Mouse (Mus musculus): ENCODE results near the gene Lgsn.

Lgsn gene

GRCm38 (mm10) chr1:31176101-31176500 is at the start of gene Lgsn:
Gene Lgsn (plus strand): TSS chr1:31176401.
- in situ Hi-C loops (cut with MboI, MseI), result no loop called here

GRCm38 (mm10) chr1:31138387-31138786 is 37.8 kb upstream of the Lgsn start:
- in situ Hi-C loops (cut with MboI, MseI), result no loop called here

- in situ Hi-C loops (cut with MboI, MseI), result no loop called here
These were observed 33.7 kb upstream of the Lgsn start for GRCm38 (mm10) chr1:31142288-31143094.

GRCm38 (mm10) chr1:31143571-31143970 is 32.6 kb upstream of the Lgsn start:
- in situ Hi-C loops (cut with MboI, MseI), result no loop called here

GRCm38 (mm10) chr1:31149671-31150070 is 26.5 kb upstream of the Lgsn start:
- in situ Hi-C loops (cut with MboI, MseI), result loop anchor here (5.0 kb wide), 2 partner anchors 227 to 377 kb away; no protein-coding TSS in a partner anchor

GRCm38 (mm10) chr1:31150546-31150945 is 25.7 kb upstream of the Lgsn start:
- in situ Hi-C loops (cut with MboI, MseI), result loop anchor here (5.0 kb wide), 2 partner anchors 228 to 378 kb away; no protein-coding TSS in a partner anchor

- in situ Hi-C loops (cut with MboI, MseI), result loop anchor here (5.0 kb wide), 2 partner anchors 231 to 381 kb away; no protein-coding TSS in a partner anchor
These were observed 23.3 kb upstream of the Lgsn start for GRCm38 (mm10) chr1:31152799-31153426.

GRCm38 (mm10) chr1:31153793-31154349 is 22.3 kb upstream of the Lgsn start:
- in situ Hi-C loops (cut with MboI, MseI), result loop anchor here (5.0 kb wide), 2 partner anchors 232 to 382 kb away; no protein-coding TSS in a partner anchor

- in situ Hi-C loops (cut with MboI, MseI), result loop anchor here in 1 of 2 experiments (5.0 kb wide), 1 partner anchor 254 kb away; no protein-coding TSS in a partner anchor
These were observed 20.0 kb upstream of the Lgsn start for GRCm38 (mm10) chr1:31156185-31156584.

- in situ Hi-C loops (cut with MboI, MseI), result loop anchor here in 1 of 2 experiments (5.0 kb wide), 1 partner anchor 255 kb away; no protein-coding TSS in a partner anchor
These were observed 19.3 kb upstream of the Lgsn start for GRCm38 (mm10) chr1:31156884-31157283.

- in situ Hi-C loops (cut with MboI, MseI), result no loop called here
These were observed 11.5 kb upstream of the Lgsn start for GRCm38 (mm10) chr1:31164527-31165189.

- in situ Hi-C loops (cut with MboI, MseI), result no loop called here
These were observed 10.7 kb upstream of the Lgsn start for GRCm38 (mm10) chr1:31165326-31166121.

GRCm38 (mm10) chr1:31175401-31175800 is 800 bp upstream of the Lgsn start:
- in situ Hi-C loops (cut with MboI, MseI), result no loop called here

- in situ Hi-C loops (cut with MboI, MseI), result no loop called here
These were observed 2.1 kb downstream of the Lgsn start for GRCm38 (mm10) chr1:31178264-31178663.

GRCm38 (mm10) chr1:31190237-31190866 is 14.2 kb downstream of the Lgsn start:
- in situ Hi-C loops (cut with MboI, MseI), result loop anchor here in 1 of 2 experiments (5.0 kb wide), 1 partner anchor 558 kb away; no protein-coding TSS in a partner anchor

- in situ Hi-C loops (cut with MboI, MseI), result no loop called here
These were observed 19.4 kb downstream of the Lgsn start for GRCm38 (mm10) chr1:31195633-31196032.

GRCm38 (mm10) chr1:31196959-31197358 is 20.8 kb downstream of the Lgsn start:
- in situ Hi-C loops (cut with MboI, MseI), result no loop called here

- in situ Hi-C loops (cut with MboI, MseI), result no loop called here
These were observed 27.6 kb downstream of the Lgsn start for GRCm38 (mm10) chr1:31203771-31204170.

GRCm38 (mm10) chr1:31205346-31205745 is 29.1 kb downstream of the Lgsn start:
- in situ Hi-C loops (cut with MboI, MseI), result no loop called here

- in situ Hi-C loops (cut with MboI, MseI), result no loop called here
These were observed 29.6 kb downstream of the Lgsn start for GRCm38 (mm10) chr1:31205770-31206169.

All from T-helper 17 cell (primary cell).